Mouse (Mus musculus) midbrain, embryonic 12.5 days (tissue): ENCODE measurements around the gene Kynu. TPM values are rescaled to one million over a fixed set of nuclear protein-coding genes. Genes with fewer than 3 reads are reported as not detected.

ENCODE experiments used
- ATAC-seq: fragments of 200-750 bp; cut with Nextera tagmentation; 2 replicates; pipeline ENCODE4 v1.8.0; 2017; ENCODE audit warnings: low read depth, moderate TSS enrichment, moderate library complexity; ENCODE audit not compliant: low FRiP score
- H3K27ac ChIP-seq: fragments of 300-500 bp; sonication (generic); replicated peaks from 2 replicates; pipeline ENCODE4 v1.5.1; 2016; ENCODE audit warnings: mild to moderate bottlenecking
- H3K27me3 ChIP-seq: fragments of 300-500 bp; sonication (generic); 2 replicates; pipeline ENCODE4 v1.6.1; 2016; ENCODE audit warnings: mild to moderate bottlenecking
- H3K36me3 ChIP-seq: fragments of 300-500 bp; sonication (generic); 2 replicates; pipeline ENCODE4 v1.6.1; 2016
- H3K4me1 ChIP-seq: fragments of 300-500 bp; sonication (generic); 2 replicates; pipeline ENCODE4 v1.6.1; 2016
- H3K4me2 ChIP-seq: fragments of 300-500 bp; sonication (generic); replicated peaks from 2 replicates; pipeline ENCODE4 v1.6.1; 2016; ENCODE audit warnings: mild to moderate bottlenecking, moderate library complexity
- H3K4me3 ChIP-seq: fragments of 300-500 bp; sonication (generic); 2 replicates; pipeline ENCODE4 v1.5.1; 2016; ENCODE audit warnings: mild to moderate bottlenecking
- H3K9ac ChIP-seq: fragments of 300-500 bp; sonication (generic); replicated peaks from 2 replicates; pipeline ENCODE4 v1.6.1; 2016; ENCODE audit warnings: mild to moderate bottlenecking, moderate library complexity
- H3K9me3 ChIP-seq: fragments of 300-500 bp; sonication (generic); 2 replicates; pipeline ENCODE4 v1.6.1; 2016; ENCODE audit warnings: mild to moderate bottlenecking
- WGBS: fragments of 180-500 bp; shearing (Covaris S2); methylation state at CpG from one replicate; pipeline ENCODE4 v1.1.7; 2016; 5-methylcytosine and 5-hydroxymethylcytosine counted together
- polyA plus RNA-seq: library from polyadenylated mRNA; unstranded; fragments of >200 nt; fragmentation: Nextera tagmentation; extraction: Ambion mirVana; gene quantifications from 2 replicates; pipeline ENCODE4 v1.2.1, GENCODE M21; 2016

The Kynu gene
- 1.3 and 1.5 TPM in 2 replicates for polyA plus RNA-seq

- H3K4me2 ChIP-seq = no peak within 1 kb of the TSS
- ATAC-seq = no peak
- no peaks in the 10 kb centered on the region for H3K4me1 ChIP-seq
- no peak within 1 kb of the TSS for H3K4me3 ChIP-seq
- no peaks in the 10 kb centered on the region for H3K36me3 ChIP-seq
- H3K27me3 ChIP-seq = no peaks in the 10 kb centered on the region
- H3K9ac ChIP-seq = no peak within 1 kb of the TSS
- no peak within 1 kb of the TSS for H3K27ac ChIP-seq
- no peaks in the 10 kb centered on the region for H3K9me3 ChIP-seq
- WGBS = 30% methylated on average over 9 of the region's 9 CpGs
Measured at GRCm38 (mm10) chr2:43555062-43555888, at the start of gene Kynu. Gene Kynu (plus strand): TSS chr2:43555329.

GRCm38 (mm10) chr2:43506182-43506581 is 48.9 kb upstream of the Kynu start:
- no peak overlapping the region for H3K27ac ChIP-seq
- no peaks in the 10 kb centered on the region for H3K27me3 ChIP-seq
- no peak overlapping the region for H3K4me2 ChIP-seq
- WGBS = 84% methylated on average over 3 of the region's 3 CpGs
- no peak for ATAC-seq
- no peaks in the 10 kb centered on the region for H3K36me3 ChIP-seq
- H3K4me3 ChIP-seq = no peak overlapping the region
- no peak overlapping the region for H3K9ac ChIP-seq
- no peaks in the 10 kb centered on the region for H3K9me3 ChIP-seq
- H3K4me1 ChIP-seq = no peaks in the 10 kb centered on the region

GRCm38 (mm10) chr2:43513852-43514251 is 41.3 kb upstream of the Kynu start:
- Histone ChIP-seq H3K9ac (no peak overlapping the region), H3K4me2 (no peak overlapping the region), H3K27me3 (no peaks in the 10 kb centered on the region), H3K9me3 (no peaks in the 10 kb centered on the region), H3K4me1 (no peaks in the 10 kb centered on the region), H3K27ac (no peak overlapping the region), H3K4me3 (no peak overlapping the region), H3K36me3 (no peaks in the 10 kb centered on the region)
- ATAC-seq = no peak
- WGBS = 7% methylated on average over 7 of the region's 7 CpGs

GRCm38 (mm10) chr2:43534417-43534816 is 20.7 kb upstream of the Kynu start:
- Histone ChIP-seq H3K4me3 (no peak overlapping the region), H3K27ac (no peak overlapping the region), H3K4me2 (no peak overlapping the region), H3K27me3 (no peaks in the 10 kb centered on the region), H3K4me1 (no peaks in the 10 kb centered on the region), H3K9ac (no peak overlapping the region), H3K36me3 (no peaks in the 10 kb centered on the region), H3K9me3 (no peaks in the 10 kb centered on the region)
- 71% methylated on average over 2 of the region's 2 CpGs for WGBS
- no peak for ATAC-seq

GRCm38 (mm10) chr2:43542615-43543014 is 12.5 kb upstream of the Kynu start:
- 87% methylated on average over 3 of the region's 3 CpGs for WGBS
- no peak for ATAC-seq

GRCm38 (mm10) chr2:43545665-43546064 is 9.5 kb upstream of the Kynu start:
- no peaks in the 10 kb centered on the region for H3K27me3 ChIP-seq
- H3K4me1 ChIP-seq = no peaks in the 10 kb centered on the region
- no peak overlapping the region for H3K4me3 ChIP-seq
- 83% methylated on average over 3 of the region's 3 CpGs for WGBS
- H3K4me2 ChIP-seq = no peak overlapping the region
- H3K36me3 ChIP-seq = no peaks in the 10 kb centered on the region
- H3K9ac ChIP-seq = no peak overlapping the region
- ATAC-seq = no peak
- H3K27ac ChIP-seq = no peak overlapping the region
- H3K9me3 ChIP-seq = no peaks in the 10 kb centered on the region

More at GRCm38 (mm10) chr2:43542615-43543014, 12.5 kb upstream of the Kynu start:
- Histone ChIP-seq H3K9me3 (no peaks in the 10 kb centered on the region), H3K36me3 (no peaks in the 10 kb centered on the region), H3K4me3 (no peak overlapping the region), H3K4me2 (no peak overlapping the region), H3K4me1 (no peaks in the 10 kb centered on the region), H3K9ac (no peak overlapping the region), H3K27me3 (no peaks in the 10 kb centered on the region), H3K27ac (no peak overlapping the region)

- Histone ChIP-seq H3K4me1 (no peaks in the 10 kb centered on the region), H3K4me2 (no peak overlapping the region), H3K4me3 (no peak overlapping the region), H3K27ac (no peak overlapping the region), H3K9me3 (no peaks in the 10 kb centered on the region), H3K36me3 (no peaks in the 10 kb centered on the region), H3K9ac (no peak overlapping the region), H3K27me3 (no peaks in the 10 kb centered on the region)
- ATAC-seq = no peak
- WGBS = 91% methylated on average over 1 of the region's 1 CpGs
Measured at GRCm38 (mm10) chr2:43546448-43546847, 8.7 kb upstream of the Kynu start.

GRCm38 (mm10) chr2:43554216-43554615 is 913 bp upstream of the Kynu start:
- Histone ChIP-seq H3K27me3 (no peaks in the 10 kb centered on the region), H3K4me2 (no peak overlapping the region), H3K4me1 (no peaks in the 10 kb centered on the region), H3K4me3 (no peak overlapping the region), H3K9ac (no peak overlapping the region), H3K9me3 (no peaks in the 10 kb centered on the region), H3K27ac (no peak overlapping the region), H3K36me3 (no peaks in the 10 kb centered on the region)
- 52% methylated on average over 4 of the region's 4 CpGs for WGBS
- ATAC-seq = no peak

- WGBS = 53% methylated on average over 4 of the region's 4 CpGs
Measured at GRCm38 (mm10) chr2:43555889-43556285, 758 bp downstream of the Kynu start.

GRCm38 (mm10) chr2:43556985-43557384 is 1.9 kb downstream of the Kynu start:
- Histone ChIP-seq H3K36me3 (no peaks in the 10 kb centered on the region), H3K27ac (no peak overlapping the region), H3K4me3 (no peak overlapping the region), H3K9ac (no peak overlapping the region), H3K4me1 (no peaks in the 10 kb centered on the region), H3K4me2 (no peak overlapping the region), H3K9me3 (no peaks in the 10 kb centered on the region), H3K27me3 (no peaks in the 10 kb centered on the region)
- 79% methylated on average over 3 of the region's 3 CpGs for WGBS
- no peak for ATAC-seq

More at GRCm38 (mm10) chr2:43555889-43556285, 758 bp downstream of the Kynu start:
- ATAC-seq = no peak
- no peak overlapping the region for H3K4me3 ChIP-seq
- H3K4me1 ChIP-seq = no peaks in the 10 kb centered on the region
- H3K36me3 ChIP-seq = no peaks in the 10 kb centered on the region
- H3K9ac ChIP-seq = no peak overlapping the region
- H3K4me2 ChIP-seq = no peak overlapping the region
- H3K27ac ChIP-seq = no peak overlapping the region
- no peaks in the 10 kb centered on the region for H3K9me3 ChIP-seq
- H3K27me3 ChIP-seq = no peaks in the 10 kb centered on the region

GRCm38 (mm10) chr2:43561209-43561608 is 6.1 kb downstream of the Kynu start:
- WGBS = 90% methylated on average over 3 of the region's 3 CpGs
- Histone ChIP-seq H3K27ac (no peak overlapping the region), H3K36me3 (no peaks in the 10 kb centered on the region), H3K9me3 (no peaks in the 10 kb centered on the region), H3K27me3 (no peaks in the 10 kb centered on the region), H3K4me3 (no peak overlapping the region), H3K9ac (no peak overlapping the region), H3K4me1 (no peaks in the 10 kb centered on the region), H3K4me2 (no peak overlapping the region)
- no peak for ATAC-seq

- no peaks in the 10 kb centered on the region for H3K36me3 ChIP-seq
- no peak overlapping the region for H3K4me2 ChIP-seq
- H3K4me1 ChIP-seq = no peaks in the 10 kb centered on the region
- no peak for ATAC-seq
- no peaks in the 10 kb centered on the region for H3K27me3 ChIP-seq
- WGBS = 95% methylated on average over 9 of the region's 9 CpGs
- H3K9ac ChIP-seq = no peak overlapping the region
- H3K4me3 ChIP-seq = no peak overlapping the region
- no peak overlapping the region for H3K27ac ChIP-seq
- H3K9me3 ChIP-seq = no peaks in the 10 kb centered on the region
Measured at GRCm38 (mm10) chr2:43562779-43563178, 7.7 kb downstream of the Kynu start.

GRCm38 (mm10) chr2:43568406-43568805 is 13.3 kb downstream of the Kynu start:
- Histone ChIP-seq H3K9me3 (no peaks in the 10 kb centered on the region), H3K4me1 (no peaks in the 10 kb centered on the region), H3K36me3 (no peaks in the 10 kb centered on the region), H3K4me3 (no peak overlapping the region), H3K4me2 (no peak overlapping the region), H3K9ac (no peak overlapping the region), H3K27me3 (no peaks in the 10 kb centered on the region), H3K27ac (no peak overlapping the region)
- WGBS = 83% methylated on average over 1 of the region's 1 CpGs
- no peak for ATAC-seq
